Mouse (Mus musculus): ENCODE data around the gene Rbm18.

- no peak for TF ChIP-seq CTCF (IDR thresholded peaks at IDR 0.05; ENCODE audit: low read depth, low read length)
- peak; percentile 9 for TF ChIP-seq POLR2A (IDR thresholded peaks at IDR 0.05; ENCODE audit: insufficient read depth, low read length)
Observed at GRCm38 (mm10) chr2:36136300-36136941, at the start of gene Rbm18, which contains the start of gene Mrrf.

Data from ES-Bruce4 (cell line).